Mouse (Mus musculus) heart, adult 2 months (tissue): ENCODE measurements around the gene Fbxw9. TPM values are rescaled to one million over a fixed set of nuclear protein-coding genes. Genes with fewer than 3 reads are reported as not detected.

Source experiments
- DNase-seq, 2 experiments: peaks; one replicate each; pipeline ENCODE4 v3.0.0; 2021
- H3K27ac ChIP-seq: fragments of 200-600 bp; 2 replicates; pipeline ENCODE4 v1.8.1; 2022
- H3K27me3 ChIP-seq: fragments of 200-500 bp; 2 replicates; pipeline ENCODE4 v1.6.1; 2012; ENCODE audit warnings: mild to moderate bottlenecking, low read length, inconsistent platforms, mixed read lengths; ENCODE audit not compliant: control insufficient read depth, insufficient read depth
- H3K36me3 ChIP-seq: fragments of 200-500 bp; 2 replicates; pipeline ENCODE4 v1.6.1; 2012; ENCODE audit warnings: low read length, inconsistent platforms; ENCODE audit not compliant: control insufficient read depth, insufficient read depth
- H3K4me1 ChIP-seq: fragments of 200-500 bp; 2 replicates; pipeline ENCODE4 v1.6.1; 2011; ENCODE audit warnings: low read length; ENCODE audit not compliant: control insufficient read depth, insufficient read depth
- H3K4me3 ChIP-seq: fragments of 200-600 bp; 2 replicates; pipeline ENCODE4 v1.8.1; 2022
- H3K79me2 ChIP-seq: fragments of 200-500 bp; replicated peaks from 2 replicates; pipeline ENCODE4 v1.6.1; 2012; ENCODE audit warnings: mild to moderate bottlenecking, inconsistent platforms, low read length, moderate library complexity, mixed read lengths; ENCODE audit not compliant: control insufficient read depth, insufficient read depth
- H3K9ac ChIP-seq: fragments of 200-500 bp; 2 replicates; pipeline ENCODE4 v1.6.1; 2012; ENCODE audit warnings: low read depth, mild to moderate bottlenecking, control low read depth, inconsistent platforms, low read length, mixed read lengths
- CTCF ChIP-seq: fragments of 200-600 bp; IDR thresholded peaks from 2 replicates; pipeline ENCODE4 v1.8.1; 2022; ENCODE audit warnings: antibody characterized with exemption, mild to moderate bottlenecking, moderate library complexity
- EP300 ChIP-seq: fragments of 200-500 bp; IDR thresholded peaks from 2 replicates; pipeline ENCODE4 v1.6.1; 2011; ENCODE audit warnings: low read depth, low read length, control low read depth; ENCODE audit not compliant: insufficient read depth
- POLR2A ChIP-seq: fragments of 200-500 bp; IDR thresholded peaks from 2 replicates; pipeline ENCODE4 v1.6.1; 2011; ENCODE audit warnings: mild to moderate bottlenecking, low read depth, low read length, control low read depth; ENCODE audit not compliant: insufficient read depth
- WGBS: fragments of 180-500 bp; shearing (Covaris S2); methylation state at CpG from one replicate; pipeline ENCODE4 v1.1.7; 2018; 5-methylcytosine and 5-hydroxymethylcytosine counted together
- intact Hi-C: fragments of 180-260 bp; cut with DNase I; formaldehyde crosslinking; loops from one replicate; pipeline ENCODE4 v1.15.1; 2025
- polyA plus RNA-seq: library from polyadenylated mRNA; depleted of rRNA; stranded (reverse); fragments of >200 nt; gene quantifications from 2 replicates; pipeline ENCODE4 v1.2.3, GENCODE M21; 2012
- total RNA-seq, 2 experiments: library from RNA; stranded (reverse); gene quantifications; 2 replicates each; pipeline ENCODE4 v1.2.3; 2021

Gene Fbxw9
- total and polyA plus RNA-seq, 3 experiments, result 2.4 to 10.5 (median 2.5) TPM

- 59% methylated on average over 5 of the region's 5 CpGs for WGBS
- intact Hi-C loops, result no loop called here
- DNase-seq, result no peak
- Histone ChIP-seq H3K4me3 (no peak overlapping the region), H3K79me2 (no peaks in the 10 kb centered on the region), H3K27me3 (peaks cover 4% of the 10 kb centered on the region), H3K4me1 (no peaks in the 10 kb centered on the region; the same call in 1 of the 2 replicates), H3K36me3 (no peaks in the 10 kb centered on the region), H3K9ac (no peak overlapping the region), H3K27ac (no peak overlapping the region)
- TF ChIP-seq EP300, result no peak
- TF ChIP-seq CTCF, result no peak
- TF ChIP-seq POLR2A, result no peak
These were observed 42.6 kb upstream of the Fbxw9 start for GRCm38 (mm10) chr8:85017209-85017608.

- no peak for DNase-seq
- 98% methylated on average over 3 of the region's 3 CpGs for WGBS
- Histone ChIP-seq H3K36me3 (no peaks in the 10 kb centered on the region), H3K4me3 (no peak overlapping the region), H3K79me2 (peaks cover 2% of the 10 kb centered on the region; the same call in 1 of the 2 replicates), H3K9ac (no peak overlapping the region), H3K27ac (no peak overlapping the region), H3K27me3 (no peaks in the 10 kb centered on the region), H3K4me1 (peaks cover 7% of the 10 kb centered on the region)
- TF ChIP-seq EP300 (no peak), POLR2A (no peak), CTCF (peak; percentile 8; the same call in 1 of the 2 replicates)
- intact Hi-C loops, result loop anchor here (10.0 kb wide), 1 partner anchor 47 kb away; the partner anchor contains the start of gene Junb
These were observed 38.3 kb upstream of the Fbxw9 start for GRCm38 (mm10) chr8:85021514-85022055.

- H3K79me2 ChIP-seq, result peaks cover 5% of the 10 kb centered on the region; the same call in 1 of the 2 replicates
- H3K4me1 ChIP-seq, result peaks cover 14% of the 10 kb centered on the region
- H3K9ac ChIP-seq, result no peak overlapping the region
- DNase-seq, result no peak
- no peak overlapping the region for H3K27ac ChIP-seq
- 89% methylated on average over 3 of the region's 3 CpGs for WGBS
- intact Hi-C loops, result loop anchor here (10.0 kb wide), 1 partner anchor 49 kb away; the partner anchor contains the start of gene Junb
- no peaks in the 10 kb centered on the region for H3K27me3 ChIP-seq
- no peak overlapping the region for H3K4me3 ChIP-seq
- TF ChIP-seq CTCF, result no peak
- TF ChIP-seq POLR2A, result no peak
- no peak for TF ChIP-seq EP300
- H3K36me3 ChIP-seq, result no peaks in the 10 kb centered on the region
These were observed 36.0 kb upstream of the Fbxw9 start for GRCm38 (mm10) chr8:85023846-85024245.

GRCm38 (mm10) chr8:85025098-85025932 is 34.5 kb upstream of the Fbxw9 start, which contains the start of gene Asna1:
Gene Asna1 (minus strand): TSS chr8:85025281.
- Histone ChIP-seq H3K79me2 (peaks cover 5% of the 10 kb centered on the region; the same call in 1 of the 2 replicates), H3K27ac (peak within 1 kb of the TSS; percentile 100), H3K4me1 (peaks cover 15% of the 10 kb centered on the region), H3K9ac (peak within 1 kb of the TSS; percentile 92), H3K36me3 (no peaks in the 10 kb centered on the region), H3K27me3 (no peaks in the 10 kb centered on the region), H3K4me3 (peak within 1 kb of the TSS; percentile 66)
- no peak for TF ChIP-seq CTCF
- peak; percentile 54; the same call in 1 of the 2 replicates for TF ChIP-seq POLR2A
- peak; percentile 43; the same call in 1 of the 2 replicates for TF ChIP-seq EP300
- DNase-seq, result peak; percentile 86 to 87
- intact Hi-C loops, result loop anchor here (10.0 kb wide), 1 partner anchor 51 kb away; the partner anchor contains the start of gene Junb
- WGBS, result 3% methylated on average over 30 of the region's 30 CpGs

- H3K79me2 ChIP-seq, result peaks cover 5% of the 10 kb centered on the region; the same call in 1 of the 2 replicates
- TF ChIP-seq CTCF, result peak; percentile 46
- TF ChIP-seq EP300, result peak; percentile 88
- peak; percentile 96 for TF ChIP-seq POLR2A
- H3K4me3 ChIP-seq, result peak within 1 kb of the TSS; percentile 87
- peak within 1 kb of the TSS; percentile 90 for H3K9ac ChIP-seq
- no peaks in the 10 kb centered on the region for H3K36me3 ChIP-seq
- under 1% methylated on average over 75 of the region's 75 CpGs for WGBS
- intact Hi-C loops, result loop anchor here (10.0 kb wide), 1 partner anchor 52 kb away; the partner anchor contains the start of gene Junb
- peaks cover 15% of the 10 kb centered on the region for H3K4me1 ChIP-seq
- H3K27me3 ChIP-seq, result no peaks in the 10 kb centered on the region
- peak; percentile 98 for DNase-seq
- H3K27ac ChIP-seq, result peak within 1 kb of the TSS; percentile 100
These were observed 33.0 kb upstream of the Fbxw9 start, which contains the start of gene Trir for GRCm38 (mm10) chr8:85026670-85027515. Gene Trir (plus strand): TSS chr8:85026823.
